Mouse (Mus musculus) heart, adult 8-10 months (tissue): ENCODE measurements around the gene Olfr582. TPM values are rescaled to one million over a fixed set of nuclear protein-coding genes. Genes with fewer than 3 reads are reported as not detected.

ENCODE experiments used
- DNase-seq: peaks from one replicate; pipeline ENCODE4 v3.0.0; 2022; ENCODE audit warnings: low spot score
- total RNA-seq, 4 experiments: library from RNA; stranded (reverse); gene quantifications; 2 replicates each; pipeline ENCODE4 v1.2.4; 2022

Olfr582 gene
- total RNA-seq: not detected

DNA sequence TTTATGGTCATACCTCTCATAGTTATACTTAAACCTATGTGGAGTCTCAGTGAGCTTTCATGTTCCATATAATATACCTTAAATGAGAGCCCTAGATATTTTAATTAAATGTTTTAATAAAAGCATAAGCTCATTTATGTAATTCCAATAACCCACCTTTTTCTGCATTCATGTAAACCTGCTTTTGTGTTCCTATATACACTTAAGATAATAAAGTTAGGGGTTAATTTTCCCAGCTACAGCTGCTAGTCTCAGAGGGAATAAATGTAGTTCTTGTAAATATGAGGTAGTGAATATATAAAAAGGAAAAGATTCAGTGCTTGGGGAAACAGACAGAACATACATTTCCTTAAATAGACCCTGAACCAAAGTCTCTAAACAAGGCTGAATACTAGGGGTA, at the start of gene Olfr582:
Olfr582 (plus strand) TSS at position 301 of the 400 bp plus-strand sequence.
- no peak for DNase-seq

DNA sequence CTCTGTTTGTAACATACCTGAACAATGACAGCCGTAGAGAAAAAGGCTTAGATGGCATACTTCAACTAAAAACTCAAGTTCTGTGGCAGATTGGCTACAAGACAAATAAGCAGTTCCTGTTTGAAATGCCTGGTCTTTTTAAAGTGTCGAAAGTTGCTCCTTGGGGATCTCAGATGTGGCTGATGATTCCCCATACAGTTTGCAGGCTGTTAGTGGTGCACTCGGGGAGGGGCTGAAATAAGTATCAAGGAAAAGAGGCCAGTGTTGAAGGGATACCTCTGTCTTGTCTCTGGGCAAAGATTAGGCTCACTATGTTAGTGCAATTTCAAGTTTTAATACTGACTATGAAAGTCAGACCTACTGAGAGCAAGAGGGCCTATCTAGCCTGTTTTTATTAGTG, 48.6 kb upstream of the Olfr582 start, which contains the start of gene Olfr578:
Olfr578 (minus strand) TSS at position 101 of the 400 bp plus-strand sequence.
- no peak for DNase-seq

DNA sequence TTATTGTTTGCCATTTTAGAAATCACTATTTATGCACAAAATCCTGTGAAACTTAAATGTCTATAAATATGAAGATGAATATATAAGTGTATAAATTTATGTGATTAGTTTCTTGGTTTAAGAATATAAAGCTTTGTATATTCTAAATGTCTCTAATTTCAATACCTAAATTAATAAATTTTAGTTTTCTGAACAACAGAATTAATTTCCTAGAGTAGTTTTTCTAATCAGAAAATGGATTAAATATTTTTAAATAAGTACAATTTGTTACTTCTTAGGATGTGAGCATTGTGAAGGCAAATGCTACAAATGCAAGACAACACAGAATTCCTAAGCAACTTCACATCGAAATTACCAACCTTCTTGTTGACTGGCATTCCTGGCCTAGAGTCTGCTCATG, 13.2 kb downstream of the Olfr582 start, which contains the start of gene Olfr583:
Olfr583 (plus strand) TSS at position 301 of the 400 bp plus-strand sequence.
- no peak for DNase-seq

DNA sequence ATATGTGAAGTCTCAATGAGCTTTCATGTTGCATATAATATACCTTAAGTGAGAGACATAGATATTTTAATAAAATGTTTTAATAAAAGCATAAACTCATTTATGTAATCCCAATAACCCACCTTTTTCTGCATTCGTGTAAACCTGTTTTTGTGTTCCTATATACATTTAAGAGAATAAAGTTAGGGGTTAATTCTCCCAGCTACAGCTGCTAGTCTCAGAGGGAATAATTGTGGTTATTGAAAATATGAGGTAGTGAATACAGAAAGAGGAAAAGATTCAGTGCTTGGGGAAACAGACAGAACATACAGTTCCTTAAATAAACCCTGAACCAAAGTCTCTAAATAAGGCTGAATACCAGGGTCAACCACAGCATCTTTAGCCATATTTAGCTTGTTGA, 43.8 kb downstream of the Olfr582 start, which contains the start of gene Olfr584:
Olfr584 (plus strand) TSS at position 301 of the 400 bp plus-strand sequence.
- DNase-seq: no peak

Other genes with a start within 250 kb of the Olfr582 start
- not detected for gene Olfr564, start 234.5 kb upstream of the Olfr582 start, total RNA-seq
- gene Olfr566, start 179.3 kb upstream of the Olfr582 start, total RNA-seq: not detected
- not detected for gene Olfr568, start 160.9 kb upstream of the Olfr582 start, total RNA-seq
- gene Olfr569, start 147.1 kb upstream of the Olfr582 start, total RNA-seq: not detected
- not detected for gene Olfr570, start 143.4 kb upstream of the Olfr582 start, total RNA-seq
- gene Olfr571, start 120.5 kb upstream of the Olfr582 start, total RNA-seq: not detected
- not detected for gene Olfr572, start 113.6 kb upstream of the Olfr582 start, total RNA-seq
- gene Olfr573-ps1, start 95.4 kb upstream of the Olfr582 start, total RNA-seq: not detected
- gene Olfr574, start 89.6 kb upstream of the Olfr582 start, total RNA-seq: not detected
- not detected for gene Olfr575, start 79.2 kb upstream of the Olfr582 start, total RNA-seq
- not detected for gene Olfr576, start 75.4 kb upstream of the Olfr582 start, total RNA-seq
- gene Olfr577, start 62.1 kb upstream of the Olfr582 start, total RNA-seq: not detected
- not detected for gene Olfr578, start 48.7 kb upstream of the Olfr582 start, total RNA-seq
- gene Olfr583, start 13.3 kb downstream of the Olfr582 start, total RNA-seq: not detected
- not detected for gene Olfr584, start 43.9 kb downstream of the Olfr582 start, total RNA-seq
- not detected for gene Olfr585, start 59.7 kb downstream of the Olfr582 start, total RNA-seq
- not detected for gene Olfr586, start 87.6 kb downstream of the Olfr582 start, total RNA-seq
- gene Olfr588-ps1, start 102.9 kb downstream of the Olfr582 start, total RNA-seq: not detected
- not detected for gene Olfr589, start 118.3 kb downstream of the Olfr582 start, total RNA-seq
- gene Olfr591, start 140.3 kb downstream of the Olfr582 start, total RNA-seq: not detected
- gene Olfr592, start 146.8 kb downstream of the Olfr582 start, total RNA-seq: not detected
- gene Olfr593, start 173.8 kb downstream of the Olfr582 start, total RNA-seq: not detected
- gene Olfr594, start 179.0 kb downstream of the Olfr582 start, total RNA-seq: not detected
- not detected for gene Usp17ld, start 214.5 kb downstream of the Olfr582 start, total RNA-seq